Mouse (Mus musculus): ENCODE measurements around the gene Rock2.

Rock2 gene

DNA sequence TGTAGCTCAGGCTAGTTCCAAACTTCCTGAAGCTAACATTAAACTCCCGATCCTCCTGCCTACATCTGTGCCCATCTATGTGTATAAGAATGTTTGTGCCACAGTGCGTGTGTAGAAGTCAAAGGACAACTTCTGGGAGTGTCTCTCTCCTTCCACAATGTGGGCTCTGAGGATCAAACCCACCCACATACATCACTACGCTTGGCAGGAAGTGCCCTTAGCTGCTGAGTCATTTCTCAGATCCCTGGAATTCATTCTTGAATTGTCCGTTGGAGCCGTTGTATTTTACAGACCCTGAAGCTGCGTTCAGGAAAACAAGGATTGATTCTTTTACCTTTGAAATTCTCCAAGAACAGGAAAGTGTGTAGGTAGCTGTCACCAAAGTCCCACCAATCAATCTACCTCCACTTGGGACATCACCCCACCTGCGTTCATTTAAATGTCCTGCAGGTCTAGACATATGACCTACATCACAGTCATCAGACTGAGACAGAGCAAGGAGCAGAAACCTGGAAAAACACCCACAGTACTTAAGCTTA is 21.7 kb upstream of the Rock2 start:
- no peak for DNase-seq

DNA sequence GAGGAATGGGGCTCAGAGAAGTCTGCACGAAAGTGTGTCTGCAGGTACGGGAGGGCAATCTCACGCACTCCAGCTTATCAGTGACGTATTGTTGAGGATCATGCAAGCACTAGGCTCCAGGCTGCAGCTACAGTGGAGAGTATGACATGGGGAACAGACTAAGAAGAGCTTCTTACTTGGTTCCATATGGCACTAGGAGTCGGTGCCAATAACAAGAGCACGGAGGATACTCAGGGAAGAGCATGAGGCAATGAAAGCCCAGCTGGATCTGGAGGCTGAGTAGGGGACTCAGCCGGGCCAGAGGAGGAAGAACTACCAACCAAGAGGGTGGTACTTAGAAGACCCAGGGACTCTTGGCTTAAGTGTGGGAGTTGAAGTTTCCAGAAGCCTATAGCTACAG is 21.1 kb upstream of the Rock2 start:
- no peak for DNase-seq

GRCm38 (mm10) chr12:16874086-16874485 is 20.6 kb upstream of the Rock2 start:
- peak; percentile 85 to 93 for DNase-seq

DNA sequence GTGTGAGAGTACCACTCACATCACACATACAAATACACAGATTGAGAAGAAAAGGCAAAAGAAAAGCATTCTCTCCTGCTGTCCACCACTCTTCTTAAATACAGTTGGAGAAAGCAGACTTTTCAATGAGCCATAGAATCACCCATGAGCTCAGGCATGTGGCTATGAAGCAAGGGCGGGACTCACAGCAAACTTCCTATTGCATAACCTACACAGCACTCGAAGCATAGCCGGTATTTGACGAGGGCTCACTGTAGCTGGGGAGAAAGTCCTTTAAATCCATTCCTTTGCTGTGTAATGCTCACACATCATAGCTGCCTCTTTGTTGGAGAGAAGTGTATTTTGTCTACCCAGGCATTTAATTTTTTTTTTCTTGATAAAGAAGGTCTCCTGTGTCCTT is 19.4 kb upstream of the Rock2 start:
- DNase-seq = no peak

- no peak for DNase-seq
Observed at GRCm38 (mm10) chr12:16875678-16876077, 19.0 kb upstream of the Rock2 start.

DNA sequence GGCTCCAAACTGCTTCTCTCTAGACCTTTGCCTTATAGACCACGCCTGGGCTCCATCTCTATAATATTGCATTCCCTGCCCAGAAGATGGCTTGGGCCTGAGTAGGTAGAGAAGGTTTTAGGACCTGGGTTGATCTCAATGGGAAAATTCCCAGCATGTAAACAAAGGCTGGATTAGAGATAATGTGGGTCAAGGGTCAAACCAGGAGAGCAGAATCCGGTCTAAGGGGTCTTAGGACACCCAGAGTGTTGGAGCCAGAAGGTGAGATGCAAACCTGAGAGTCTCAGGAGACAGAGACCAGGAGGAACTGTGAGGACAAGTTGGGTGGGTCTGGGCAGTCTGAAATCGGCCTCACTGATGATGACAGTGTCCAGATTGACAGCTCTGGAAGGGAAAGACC is 18.0 kb upstream of the Rock2 start:
- no peak for DNase-seq

DNA sequence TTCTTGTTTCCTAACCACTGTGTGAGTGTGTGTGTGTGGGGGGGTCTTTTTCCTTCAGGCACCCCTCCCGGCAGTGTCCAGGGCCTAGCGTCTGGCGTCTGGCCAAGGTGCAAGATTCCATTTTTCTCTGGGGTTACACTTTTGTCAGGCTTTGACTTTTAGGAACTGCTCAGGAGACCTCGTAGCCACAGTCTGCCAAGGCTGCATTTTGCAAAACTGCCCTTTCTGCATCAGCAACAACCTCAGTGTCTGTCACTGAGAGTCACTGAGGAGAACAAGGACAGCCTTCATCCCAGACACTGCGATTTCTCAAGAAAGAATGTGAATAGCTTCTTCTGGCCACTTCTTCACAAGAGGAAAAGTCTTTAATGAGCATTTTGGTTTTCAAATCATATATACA is 17.6 kb upstream of the Rock2 start:
- DNase-seq = peak in 1 of 2 experiments; percentile 58

- DNase-seq = no peak
Observed at GRCm38 (mm10) chr12:16877679-16878078, 17.0 kb upstream of the Rock2 start.

DNA sequence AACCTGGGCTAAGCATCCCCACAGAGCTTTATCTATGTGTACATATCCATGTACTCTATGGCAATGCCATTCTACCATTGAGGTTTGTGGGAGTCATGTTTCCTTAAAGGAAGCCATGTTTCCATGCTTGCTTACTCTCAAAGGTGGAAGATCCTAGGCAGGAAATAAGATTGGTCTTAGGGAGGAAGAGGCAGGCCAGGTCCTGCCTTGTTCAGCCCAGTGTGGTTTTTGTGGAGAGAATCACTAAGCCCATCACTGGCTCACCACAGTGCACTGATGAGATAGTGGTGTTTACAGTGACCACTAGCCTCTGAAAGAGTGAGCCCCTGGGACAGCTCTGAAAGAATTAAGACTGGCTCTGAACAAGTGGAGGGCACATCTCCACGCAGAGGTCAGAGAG is 15.3 kb upstream of the Rock2 start:
- no peak for DNase-seq

DNA sequence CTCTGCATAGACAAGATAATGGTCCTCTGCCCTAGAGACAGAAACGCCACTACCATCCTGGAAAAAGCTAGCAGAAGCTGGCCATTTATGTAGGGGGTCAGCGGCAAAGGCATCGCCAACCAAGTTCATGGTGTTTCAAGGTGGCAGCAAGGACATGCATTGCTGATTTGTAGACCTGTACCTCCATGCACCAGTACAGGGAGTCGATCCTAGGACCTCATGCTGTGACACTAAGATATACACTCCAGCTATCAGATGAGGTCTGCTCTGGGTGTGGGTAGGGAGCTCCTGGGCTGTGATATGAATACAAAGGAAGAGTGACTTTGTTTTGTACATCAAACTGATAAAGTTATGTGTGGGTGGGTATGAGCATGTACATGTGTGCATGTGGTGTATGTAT is 14.6 kb upstream of the Rock2 start:
- no peak for DNase-seq

- DNase-seq = no peak
Observed at GRCm38 (mm10) chr12:16882442-16882841, 12.3 kb upstream of the Rock2 start.

DNA sequence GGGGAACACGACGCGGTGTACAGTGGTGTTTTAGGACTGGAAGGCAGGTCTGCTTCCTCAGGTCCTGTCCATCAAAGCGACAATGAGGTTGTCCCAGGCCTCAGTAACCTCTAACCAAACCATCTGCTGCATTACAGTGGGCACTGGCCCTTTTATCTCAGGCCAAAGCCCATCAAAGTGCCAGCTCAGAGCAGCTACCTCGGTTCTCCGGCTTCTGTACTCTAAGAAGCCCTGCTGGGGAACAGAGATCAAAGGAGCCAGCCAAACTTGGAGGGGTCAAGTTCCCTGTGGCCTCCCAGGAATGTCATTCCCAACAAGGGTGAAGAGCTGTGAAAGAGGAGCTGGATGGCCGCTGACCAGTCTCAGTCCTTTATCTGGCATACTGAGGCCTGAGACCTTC is 11.6 kb upstream of the Rock2 start:
- DNase-seq = no peak

GRCm38 (mm10) chr12:16884534-16884933 is 10.2 kb upstream of the Rock2 start:
- no peak for DNase-seq

DNA sequence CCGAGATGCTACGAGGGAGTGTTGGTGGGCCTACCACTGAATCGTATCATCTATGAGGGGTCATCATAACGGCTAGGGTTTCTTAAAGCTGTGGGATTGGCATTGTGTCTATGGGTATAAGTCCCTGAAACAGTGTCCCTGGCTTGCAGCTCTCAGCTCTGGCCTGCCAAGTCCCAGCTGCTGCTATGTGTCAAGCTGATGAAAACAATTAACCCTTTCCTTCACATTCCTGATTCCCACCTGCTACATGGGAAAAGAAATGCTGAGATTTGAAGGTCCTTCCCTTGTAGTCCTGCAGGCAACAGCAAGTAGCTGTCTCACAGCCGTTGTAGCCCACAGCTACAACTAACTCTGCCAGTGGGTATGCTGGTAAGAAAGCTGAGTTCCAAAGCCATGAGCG is 8.3 kb upstream of the Rock2 start:
- no peak for DNase-seq

GRCm38 (mm10) chr12:16893039-16893438 is 1.7 kb upstream of the Rock2 start:
- no peak for DNase-seq

DNA sequence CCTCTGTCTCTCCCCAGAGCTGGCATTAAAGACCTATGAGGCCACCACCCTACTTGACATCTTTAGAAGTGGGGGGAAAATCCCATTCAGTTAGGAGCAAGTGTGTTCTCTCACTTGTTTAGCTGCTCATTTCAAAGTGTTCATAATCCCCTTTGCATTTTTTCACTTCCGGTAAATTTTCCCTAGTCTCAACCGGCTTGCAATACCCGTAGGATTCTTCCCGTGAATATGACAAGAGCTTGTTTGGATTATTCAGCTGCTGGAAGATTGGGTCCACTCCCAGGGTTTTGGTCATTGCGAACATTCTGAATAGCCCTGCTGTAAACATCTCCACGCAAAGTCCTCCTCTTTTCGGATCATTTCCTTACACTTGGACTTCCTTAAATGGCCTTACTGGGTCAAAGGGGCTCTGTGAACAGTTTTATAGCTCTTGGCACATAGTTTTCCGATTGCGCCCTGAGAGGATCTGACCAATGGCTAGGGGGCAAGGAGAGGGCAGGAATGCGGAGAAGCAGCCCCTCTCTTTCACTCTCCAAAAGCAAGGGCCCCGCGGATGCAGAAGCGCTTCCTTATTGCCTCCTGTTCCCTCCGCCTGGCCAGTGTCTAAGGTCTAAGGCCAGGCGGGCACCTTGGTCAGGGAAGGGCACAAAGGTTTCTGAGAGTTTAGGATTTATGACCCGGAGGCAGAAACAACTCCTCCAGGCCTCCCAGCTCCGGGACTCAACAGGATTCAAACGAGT is 869 bp upstream of the Rock2 start:
- DNase-seq = peak in 1 of 2 experiments; percentile 60

DNA sequence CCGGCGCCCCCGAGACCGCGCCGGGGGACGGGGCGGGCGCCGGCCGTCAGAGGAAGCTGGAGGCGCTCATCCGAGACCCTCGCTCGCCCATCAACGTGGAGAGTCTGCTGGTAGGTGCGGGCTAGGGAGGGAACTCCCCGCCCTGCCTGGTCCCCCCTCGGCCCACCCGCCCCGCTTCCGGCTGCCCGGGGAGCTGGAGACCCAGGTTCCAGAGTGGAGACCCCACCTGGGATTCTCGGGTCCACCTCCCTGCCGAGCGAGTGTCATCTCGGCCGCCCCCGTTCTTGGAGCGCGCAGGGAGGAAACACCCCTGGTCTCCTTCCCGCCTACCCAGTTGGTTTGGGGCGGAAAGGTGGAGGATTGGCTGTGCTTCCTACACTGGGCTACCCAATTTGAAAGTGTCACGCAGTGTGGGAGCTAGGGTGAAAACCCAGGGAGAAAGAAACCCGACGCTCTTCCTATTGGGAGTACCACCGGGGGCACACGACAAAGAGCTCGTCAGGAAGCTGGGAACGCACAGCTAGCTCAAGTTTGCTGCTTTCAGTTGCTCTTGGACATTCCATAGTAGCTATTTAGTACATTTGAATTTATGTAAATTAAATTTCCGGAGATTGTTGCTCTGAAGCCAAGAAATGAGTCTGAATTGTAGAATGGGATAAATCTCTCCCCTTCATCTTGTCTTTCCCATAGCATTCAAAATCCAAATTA is 680 bp downstream of the Rock2 start:
- peak; percentile 35 to 63 for DNase-seq

DNA sequence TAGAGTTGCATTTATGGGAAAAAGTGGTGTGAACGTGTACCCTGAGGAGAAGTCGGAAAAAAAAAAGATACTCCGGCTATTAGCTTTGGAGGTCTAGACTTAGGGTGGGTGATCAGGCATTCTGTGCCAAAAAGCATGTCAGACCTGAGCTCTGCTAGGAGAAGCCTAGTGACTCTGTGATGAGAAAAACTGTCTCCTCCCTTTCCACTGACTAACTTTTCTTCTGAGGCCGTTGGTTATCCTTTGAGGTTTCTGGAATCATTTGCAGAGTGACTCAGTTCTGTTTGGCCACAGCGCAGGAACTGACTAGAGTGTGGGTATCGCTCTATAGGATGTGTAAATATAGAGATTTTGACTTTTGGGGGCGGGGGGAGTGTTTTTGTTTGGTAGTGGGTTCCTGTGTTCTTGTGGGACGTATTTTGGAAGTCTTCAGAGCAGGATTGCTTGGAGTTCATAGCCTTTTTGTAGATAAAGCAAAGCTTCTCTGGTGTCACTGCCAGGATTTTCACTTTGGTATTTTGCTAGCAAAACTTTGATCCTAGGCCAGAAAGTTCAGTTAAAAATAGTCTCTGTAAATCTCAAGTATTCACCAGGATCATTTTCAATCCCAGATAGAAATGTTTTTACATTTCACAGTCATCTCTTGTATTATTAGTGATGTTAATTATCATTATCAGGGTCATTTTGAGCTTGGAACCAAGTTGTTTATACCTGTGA is 1.5 kb downstream of the Rock2 start:
- no peak for DNase-seq

- DNase-seq = no peak
Observed at GRCm38 (mm10) chr12:16897225-16897624, 2.5 kb downstream of the Rock2 start.

GRCm38 (mm10) chr12:16898221-16898620 is 3.5 kb downstream of the Rock2 start:
- DNase-seq = no peak

GRCm38 (mm10) chr12:16898790-16899189 is 4.1 kb downstream of the Rock2 start:
- no peak for DNase-seq

DNA sequence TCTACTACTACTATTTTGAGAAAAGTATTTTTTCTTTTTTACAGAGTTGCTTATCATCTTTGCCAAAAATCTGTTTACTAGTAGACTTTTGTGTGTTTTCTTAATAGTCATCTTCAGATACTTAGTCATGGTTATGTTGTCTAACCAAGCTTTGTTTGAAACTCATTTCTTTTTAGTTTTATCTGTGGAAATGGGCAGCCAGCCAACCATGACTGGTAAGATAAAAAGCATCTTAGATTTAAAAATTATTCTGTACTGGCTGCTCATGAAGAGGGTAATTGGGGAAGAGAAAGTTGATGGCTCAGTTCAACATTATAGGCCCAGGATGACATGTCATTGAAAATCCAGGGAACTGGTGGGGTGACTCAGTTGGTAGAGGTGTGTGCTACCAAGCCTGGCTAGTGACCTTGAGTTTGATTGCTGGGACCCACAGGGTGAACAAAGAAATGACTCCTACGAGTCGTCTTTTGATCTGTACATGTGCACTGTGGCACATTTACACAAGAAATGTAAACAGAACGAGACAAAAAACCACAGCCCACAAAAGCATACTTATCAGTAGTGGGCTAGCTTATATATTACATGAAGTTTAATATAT is 6.0 kb downstream of the Rock2 start:
- peak in 1 of 2 experiments; percentile 36 for DNase-seq

GRCm38 (mm10) chr12:16903949-16904635 is 9.4 kb downstream of the Rock2 start:
- DNase-seq = no peak

Measured in kidney, postnatal 36 days (tissue).